Mouse (Mus musculus): ENCODE data around the gene Stoml3. TPM values are rescaled to one million over a fixed set of nuclear protein-coding genes. Genes with fewer than 3 reads are reported as not detected.

Gene Stoml3
- polyA plus RNA-seq, 1 experiment from 2014 or later: not detected

- 40% methylated on average over 10 of the region's 10 CpGs for WGBS
- Histone ChIP-seq H3K4me2 (ENCODE audit: low read length) (no peak overlapping the region), H3K27me3 (ENCODE audit: insufficient read depth, low read length) (no peaks in the 10 kb centered on the region), H3K9ac (ENCODE audit: low read depth, low read length) (no peak overlapping the region), H3K36me3 (ENCODE audit: insufficient read depth, low read length) (no peaks in the 10 kb centered on the region), H3K27ac (peak overlapping the region; percentile 57), H3K4me3 (replicated peaks; ENCODE audit: low read depth, low read length) (no peak overlapping the region), H3K9me3 (replicated peaks; ENCODE audit: low read length) (no peaks in the 10 kb centered on the region), H3K4me1 (replicated peaks; ENCODE audit: insufficient read depth, low read length) (peaks cover 9% of the 10 kb centered on the region)
- no peak for TF ChIP-seq CTCF (IDR thresholded peaks at IDR 0.05; ENCODE audit: low read depth)
- ATAC-seq (replicated peaks; ENCODE audit: low FRiP score, low read depth) (peak; percentile 91), DNase-seq (ENCODE audit: low spot score) (peak; percentile 66)
These were observed 66.8 kb downstream of the Stoml3 start for GRCm38 (mm10) chr3:53555031-53555952.

DNA sequence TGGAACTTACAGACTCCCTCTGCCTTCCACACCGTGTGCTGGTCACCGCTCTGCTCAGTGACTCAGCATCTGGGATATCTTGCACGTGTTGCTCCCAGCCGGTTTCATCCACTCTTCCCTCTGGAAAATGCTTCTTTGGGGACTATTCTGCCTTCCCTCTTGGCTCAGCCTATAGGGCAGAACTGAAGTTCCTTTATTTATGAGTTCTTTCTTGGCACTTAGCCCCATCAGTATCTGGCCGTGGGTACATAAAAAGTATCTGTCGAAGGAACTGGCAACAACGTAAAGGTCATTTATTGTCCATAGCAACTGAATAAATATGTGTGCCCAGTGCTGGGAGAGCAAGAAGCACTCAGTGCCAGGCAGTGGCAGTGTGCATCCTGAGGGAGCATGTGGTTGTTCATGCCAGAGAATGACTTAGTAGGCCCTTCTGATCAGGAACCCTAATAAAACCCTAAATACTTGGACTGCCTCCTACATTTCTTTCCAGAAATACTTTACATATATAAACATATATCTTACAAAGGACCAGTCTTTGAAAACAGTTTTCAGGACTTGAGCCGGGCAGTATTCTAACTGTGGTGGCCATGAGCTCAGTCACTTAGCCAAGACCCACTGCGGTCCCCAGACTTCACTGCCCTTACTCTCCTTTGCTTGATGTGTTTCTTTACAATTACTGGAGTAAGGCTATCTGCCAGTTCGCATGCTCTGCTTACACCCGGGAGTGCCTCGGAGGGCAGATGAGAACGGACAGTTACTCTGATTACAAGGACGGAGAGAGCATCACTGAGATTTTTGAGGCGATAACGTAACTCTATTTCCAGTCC, 69.1 kb downstream of the Stoml3 start:
- WGBS: 62% methylated on average over 16 of the region's 16 CpGs
- Histone ChIP-seq H3K9ac (ENCODE audit: low read depth, low read length) (no peak overlapping the region), H3K27ac (no peak overlapping the region), H3K4me1 (replicated peaks; ENCODE audit: insufficient read depth, low read length) (peaks cover 9% of the 10 kb centered on the region), H3K36me3 (ENCODE audit: insufficient read depth, low read length) (no peaks in the 10 kb centered on the region), H3K4me2 (ENCODE audit: low read length) (no peak overlapping the region), H3K4me3 (replicated peaks; ENCODE audit: low read depth, low read length) (no peak overlapping the region), H3K9me3 (replicated peaks; ENCODE audit: low read length) (no peaks in the 10 kb centered on the region), H3K27me3 (ENCODE audit: insufficient read depth, low read length) (no peaks in the 10 kb centered on the region)
- ATAC-seq (replicated peaks; ENCODE audit: low FRiP score, low read depth) (no peak), DNase-seq (ENCODE audit: low spot score) (no peak)
- TF ChIP-seq CTCF (IDR thresholded peaks at IDR 0.05; ENCODE audit: low read depth): no peak

Other genes with a start within 250 kb of the Stoml3 start
- gene Nhlrc3, start 25.3 kb upstream of the Stoml3 start, polyA plus RNA-seq (2015; fragmentation: Nextera tagmentation; extraction: Ambion mirVana): 8.3 and 10.4 TPM in 2 replicates
- gene Proser1, start 25.0 kb upstream of the Stoml3 start, polyA plus RNA-seq (2015; fragmentation: Nextera tagmentation; extraction: Ambion mirVana): 14.8 and 15.8 TPM in 2 replicates
- 9.0 and 10.8 TPM in 2 replicates for gene Frem2, start 168.7 kb downstream of the Stoml3 start, polyA plus RNA-seq (2015; fragmentation: Nextera tagmentation; extraction: Ambion mirVana)